Mouse (Mus musculus) testis, postnatal 10 days (tissue): ENCODE data around the gene Bckdhb.
"Not testable (repeated sequence)": the region's sequence is repeated elsewhere in the genome, so short reads cannot be mapped to it uniquely, and the experiment has no call there.

Experiments
- DNase-seq: peaks from one replicate; pipeline ENCODE4 v3.0.0; 2021; ENCODE audit warnings: low spot score

The Bckdhb gene

GRCm38 (mm10) chr9:84045632-84046031 lies 120.7 kb downstream of the Bckdhb start:
- DNase-seq, result no peak

DNA sequence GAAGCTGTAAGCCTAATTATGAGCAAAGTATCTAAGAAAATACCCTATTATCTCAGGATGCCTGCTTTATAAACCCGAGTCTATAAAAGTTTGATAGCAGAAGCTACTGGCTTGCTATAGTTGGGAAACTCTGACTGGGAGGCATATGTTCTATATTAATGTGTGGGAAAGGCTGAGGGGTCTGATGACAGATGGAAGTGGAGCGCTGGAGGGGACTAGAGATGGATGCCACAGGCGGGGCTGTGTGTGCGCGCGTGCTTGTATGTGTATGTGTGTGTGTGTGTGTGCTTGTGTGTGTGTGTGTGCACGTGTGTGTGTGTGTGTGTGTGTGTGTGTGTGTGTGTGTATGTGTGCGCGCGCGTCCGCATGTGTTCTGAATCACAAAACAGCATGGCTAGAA lies 121.4 kb downstream of the Bckdhb start:
- DNase-seq, result no peak

GRCm38 (mm10) chr9:84046961-84047360 lies 122.0 kb downstream of the Bckdhb start:
- no peak for DNase-seq

DNA sequence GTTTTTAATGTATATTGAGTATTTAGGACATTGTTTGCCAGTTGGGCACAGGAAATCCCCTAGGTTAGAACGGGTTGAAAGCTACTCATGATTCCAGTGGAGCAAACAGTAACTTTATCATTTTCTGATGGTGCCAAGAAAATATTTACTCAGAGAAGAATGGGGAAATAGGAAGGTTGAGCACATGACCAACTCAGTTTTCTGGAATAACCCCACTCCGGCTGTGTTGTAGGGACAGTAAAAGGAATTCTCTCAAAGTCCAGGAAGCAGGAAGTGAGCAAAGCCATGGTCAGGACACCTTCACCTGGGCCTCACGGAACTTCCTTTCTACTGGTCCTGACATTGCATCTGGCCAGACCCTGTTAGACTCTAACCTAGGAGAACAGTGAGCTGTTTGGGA lies 122.5 kb downstream of the Bckdhb start:
- no peak for DNase-seq

DNA sequence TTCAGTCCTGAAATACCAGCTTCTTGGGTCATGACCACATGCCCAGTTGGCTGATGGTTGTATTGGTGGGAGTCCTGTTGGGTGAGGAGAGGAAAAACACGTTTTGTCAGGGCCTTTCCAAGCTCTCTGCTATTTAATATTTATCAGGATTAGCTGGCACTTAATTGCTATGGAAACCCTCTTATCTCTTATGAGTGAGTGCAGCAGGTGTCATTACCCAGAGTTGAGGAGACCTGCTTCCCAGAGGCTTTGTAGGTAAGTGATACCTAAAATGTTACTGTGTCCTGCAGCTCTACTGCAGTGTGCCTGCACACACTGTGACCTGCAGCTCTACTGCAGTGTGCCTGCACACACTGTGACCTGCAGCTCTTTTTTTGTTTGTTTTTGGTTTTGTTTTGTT lies 124.2 kb downstream of the Bckdhb start:
- no peak for DNase-seq

DNA sequence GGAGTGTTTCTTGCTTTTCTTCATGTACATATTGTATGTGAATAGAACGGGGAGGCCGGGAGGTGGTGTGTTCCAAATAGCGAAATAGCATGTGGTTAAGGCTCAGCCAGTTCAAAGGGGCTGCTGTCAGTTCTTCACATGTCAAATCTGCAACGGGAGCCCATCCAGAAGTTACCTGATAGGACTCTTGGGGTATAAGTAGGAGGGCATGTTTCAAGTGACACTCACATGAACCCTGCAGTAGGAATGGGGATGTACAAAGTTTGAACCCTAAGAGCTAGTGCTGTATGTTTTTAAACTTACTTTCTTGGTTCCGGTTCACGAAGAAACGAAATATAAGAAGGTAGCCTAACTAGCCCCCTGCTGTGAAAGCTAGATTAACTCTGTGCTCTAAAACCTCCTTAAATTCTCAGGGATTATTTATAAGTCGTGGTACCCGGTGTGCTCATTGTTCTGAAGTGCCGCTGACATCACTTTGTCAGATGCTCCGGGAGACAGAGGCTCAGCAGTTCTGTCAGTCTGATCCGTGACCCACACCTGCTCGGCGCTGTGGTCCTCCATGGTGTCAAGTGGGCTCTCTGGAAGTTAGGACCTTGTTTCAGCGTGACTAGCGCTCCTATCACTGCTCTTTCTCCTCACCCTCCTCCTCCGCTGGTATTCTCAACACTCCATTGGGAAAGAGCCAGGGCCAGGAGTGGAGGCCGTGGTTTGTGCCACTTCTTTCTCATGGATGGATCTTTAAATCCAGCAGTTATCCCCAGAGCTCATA lies 126.1 kb downstream of the Bckdhb start:
- no peak for DNase-seq

DNA sequence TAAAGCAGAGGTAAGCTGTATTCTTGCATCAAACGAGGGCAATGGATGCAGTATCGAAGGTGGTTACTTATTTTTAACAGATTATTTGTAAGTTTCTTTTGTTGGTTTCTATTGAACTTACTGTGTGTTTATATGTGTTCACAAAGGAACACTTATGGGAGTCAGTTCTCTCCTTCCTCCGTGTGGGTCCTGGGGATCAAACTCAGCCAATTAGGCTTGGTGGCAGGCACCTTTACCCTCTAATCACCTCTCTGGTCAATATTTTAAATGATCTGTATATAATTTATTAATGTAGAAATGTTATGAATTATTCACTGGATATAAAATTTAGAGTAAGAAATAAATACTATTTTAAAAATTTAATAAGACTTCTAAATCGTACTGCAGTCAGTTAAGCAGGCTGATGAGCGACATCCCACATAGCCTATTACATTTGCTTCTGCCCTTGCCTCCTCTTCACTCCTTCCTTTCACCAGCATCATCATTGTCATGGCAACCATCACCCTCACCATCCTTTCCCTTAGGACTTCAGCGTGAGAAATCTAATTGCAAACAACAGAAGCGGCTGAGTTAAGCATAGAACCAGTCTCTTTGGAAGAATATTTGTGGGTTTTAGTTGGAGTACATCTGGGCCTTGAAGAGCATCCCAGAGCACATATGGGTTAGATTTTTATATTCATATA lies 130.3 kb downstream of the Bckdhb start:
- no peak for DNase-seq

DNA sequence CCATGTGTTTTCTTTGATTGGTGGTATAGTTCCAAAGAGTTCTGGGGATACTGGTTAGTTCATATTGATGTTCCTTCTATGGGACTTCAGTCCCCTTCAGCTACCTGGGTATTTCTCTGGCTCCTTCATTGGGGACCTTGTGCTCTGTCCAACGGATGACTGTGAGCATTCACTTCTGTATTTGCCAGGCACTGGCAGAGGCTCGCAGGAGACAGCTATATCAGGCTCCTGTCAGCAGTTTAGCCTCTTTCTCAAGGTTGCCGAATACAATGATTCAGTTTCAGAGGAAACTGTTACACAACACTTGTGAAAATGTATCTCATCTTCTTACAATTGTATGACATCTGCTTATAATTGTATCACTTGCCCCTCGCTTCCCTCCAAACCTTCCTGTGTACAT lies 135.8 kb downstream of the Bckdhb start:
- DNase-seq, result not testable (repeated sequence)

- DNase-seq, result no peak
Measured at GRCm38 (mm10) chr9:84063617-84064016, 138.7 kb downstream of the Bckdhb start.

DNA sequence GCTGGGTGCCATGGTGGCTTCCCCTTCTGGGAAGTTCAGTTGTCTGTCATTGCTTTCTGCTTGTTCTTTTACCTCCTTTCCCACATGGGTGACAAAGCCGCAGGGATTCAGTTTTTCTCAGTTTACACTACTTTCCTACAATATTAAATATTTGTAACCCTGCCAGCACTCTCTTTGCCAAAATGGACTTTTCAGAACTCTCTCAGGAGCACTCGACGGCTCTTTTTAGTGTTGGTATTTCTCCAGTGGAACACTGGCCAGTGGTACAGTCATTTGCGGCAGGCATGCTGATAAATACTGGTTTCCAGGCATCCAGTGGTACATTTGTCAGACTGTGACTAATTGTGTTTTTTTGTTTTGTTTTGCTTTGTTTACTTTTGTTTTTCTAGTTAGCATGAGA lies 139.2 kb downstream of the Bckdhb start:
- DNase-seq, result no peak

- no peak for DNase-seq
Measured at GRCm38 (mm10) chr9:84070247-84070646, 145.3 kb downstream of the Bckdhb start.

GRCm38 (mm10) chr9:84070740-84071139 lies 145.8 kb downstream of the Bckdhb start:
- DNase-seq, result no peak

DNA sequence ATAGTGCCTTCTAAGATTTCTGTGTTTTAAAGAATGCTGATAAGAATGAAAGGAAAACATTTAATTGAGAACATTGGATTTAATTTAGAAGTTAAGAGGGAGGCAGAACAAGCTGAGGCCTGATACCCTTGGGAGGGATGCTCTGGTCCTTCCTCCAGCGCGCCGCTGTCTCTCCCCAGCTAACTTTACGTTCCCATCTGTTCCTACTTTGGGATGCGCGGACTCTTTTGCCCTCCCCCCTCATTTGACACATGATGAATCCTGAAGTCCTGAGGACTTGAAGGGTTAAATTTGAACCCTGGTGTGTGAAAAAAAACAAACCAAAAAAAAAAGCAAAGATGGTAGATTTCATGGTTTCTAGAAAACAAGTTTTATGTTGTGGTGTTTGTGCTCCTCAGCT lies 147.6 kb downstream of the Bckdhb start:
- no peak for DNase-seq

DNA sequence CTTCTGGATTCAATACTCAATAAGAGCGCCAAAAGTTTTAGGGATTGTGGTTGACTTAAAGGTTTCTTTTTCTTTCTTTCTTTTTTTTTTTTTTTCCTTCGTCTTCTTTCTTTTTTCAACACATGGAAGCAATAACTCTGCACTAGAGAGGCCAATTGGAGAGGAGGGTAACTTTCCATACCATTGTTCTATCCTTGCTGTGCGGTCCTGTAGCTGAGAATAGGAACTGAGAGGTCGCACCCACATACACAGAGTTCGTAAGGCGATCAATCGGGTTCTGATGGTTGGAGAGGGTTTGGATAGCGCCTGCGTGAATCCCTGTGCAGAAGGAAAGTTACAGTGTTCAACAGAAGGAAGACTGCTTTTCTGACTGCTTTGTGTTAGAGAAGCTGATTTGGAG lies 148.3 kb downstream of the Bckdhb start:
- DNase-seq, result no peak

- no peak for DNase-seq
Measured at GRCm38 (mm10) chr9:84083551-84083950, 158.6 kb downstream of the Bckdhb start.

DNA sequence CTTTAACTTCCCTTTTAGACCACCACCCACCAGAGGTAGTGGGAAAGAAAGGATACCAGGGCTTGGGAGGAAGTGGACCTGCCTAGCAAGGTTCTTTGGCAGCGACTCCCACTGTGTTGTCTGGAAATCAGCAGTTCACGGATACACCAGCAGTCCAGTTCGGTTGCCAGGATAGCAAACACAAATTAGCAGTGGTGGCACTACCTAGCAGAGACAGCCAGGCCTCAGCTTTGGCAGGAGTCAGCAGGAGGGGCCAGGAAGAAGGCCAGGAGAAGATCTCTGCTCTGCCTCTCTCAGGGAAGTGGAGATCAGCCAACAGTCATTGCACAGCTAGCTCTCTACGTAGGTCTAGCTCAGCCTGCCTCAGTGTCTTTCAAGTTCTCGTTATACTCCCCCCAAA lies 159.7 kb downstream of the Bckdhb start:
- no peak for DNase-seq

- DNase-seq, result no peak
Measured at GRCm38 (mm10) chr9:84090316-84091063, 165.5 kb downstream of the Bckdhb start.

DNA sequence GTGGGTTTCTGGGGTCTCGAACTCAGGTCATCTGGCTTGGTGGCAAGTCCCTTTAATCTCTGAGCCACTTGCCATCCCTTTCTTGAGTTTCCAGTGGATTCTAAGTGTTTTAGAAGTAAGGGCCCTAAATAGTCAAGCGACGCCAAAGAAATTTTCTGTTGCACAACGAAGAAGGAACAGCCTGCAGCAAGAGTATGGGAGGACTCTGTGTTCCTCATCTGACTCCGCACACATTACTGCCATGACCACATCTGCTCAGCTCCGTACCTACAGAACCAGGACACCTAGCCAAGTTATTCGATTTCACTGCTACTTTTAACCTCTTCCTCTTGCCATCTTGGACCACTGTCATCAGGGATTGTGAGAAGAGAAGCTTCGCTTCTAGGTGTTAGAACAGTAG lies 168.0 kb downstream of the Bckdhb start:
- DNase-seq, result no peak

DNA sequence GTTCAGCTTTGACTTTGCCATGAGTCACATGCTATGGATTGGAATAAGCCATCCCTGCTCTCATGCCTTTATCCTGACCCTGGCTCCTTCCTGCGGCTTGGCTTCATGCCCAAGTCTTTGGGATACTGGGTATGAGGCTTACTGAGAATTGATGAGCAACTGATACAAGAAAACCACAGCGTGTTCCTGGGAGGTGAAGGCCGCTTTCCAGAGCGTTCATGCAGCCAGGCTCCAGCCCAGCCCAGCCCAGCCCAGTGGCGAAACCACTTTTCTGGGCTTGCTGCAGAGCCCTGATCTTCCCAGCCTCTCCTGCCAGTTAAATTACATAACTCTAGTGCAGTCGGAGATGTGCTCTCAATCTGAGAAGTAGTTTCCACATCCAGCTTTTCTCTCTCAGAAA lies 169.2 kb downstream of the Bckdhb start:
- peak; percentile 54 for DNase-seq

DNA sequence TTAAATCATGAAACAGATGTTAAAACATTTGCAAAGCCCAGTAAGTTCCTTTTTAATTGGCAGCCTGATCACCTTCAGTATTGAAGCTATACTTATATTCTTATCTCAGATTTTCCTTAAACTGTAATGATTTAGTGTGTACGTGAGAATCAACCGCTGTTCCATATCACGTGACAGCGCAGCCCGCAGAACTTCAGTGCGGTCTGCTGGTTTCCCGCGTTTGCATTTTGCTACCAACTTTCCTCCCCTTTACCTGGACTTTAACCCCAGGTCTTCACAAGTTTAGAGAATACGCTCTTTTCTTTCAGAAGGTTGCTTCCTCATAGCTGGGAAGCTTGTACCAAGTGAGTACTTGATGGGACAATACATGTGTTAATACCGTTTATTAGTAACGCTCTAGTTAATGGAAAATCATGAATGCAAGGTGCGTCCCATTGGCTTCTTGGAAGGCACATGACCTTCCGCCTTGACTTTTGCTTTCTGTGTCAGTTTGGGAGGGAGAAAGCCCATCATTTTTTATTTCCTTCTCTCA lies 171.6 kb downstream of the Bckdhb start:
- no peak for DNase-seq

- no peak for DNase-seq
Measured at GRCm38 (mm10) chr9:84103344-84103743, 178.4 kb downstream of the Bckdhb start.

- DNase-seq, result no peak
Measured at GRCm38 (mm10) chr9:84106438-84106837, 181.5 kb downstream of the Bckdhb start.
